Mouse (Mus musculus) embryonic facial prominence, embryonic 11.5 days (tissue): ENCODE data around the gene Dhdds. TPM values are rescaled to one million over a fixed set of nuclear protein-coding genes. Genes with fewer than 3 reads are reported as not detected.

Experiments used
- polyA plus RNA-seq: library from polyadenylated mRNA; unstranded; fragments of >200 nt; fragmentation: Nextera tagmentation; extraction: Ambion mirVana; gene quantifications from 2 replicates; pipeline ENCODE4 v1.2.1, GENCODE M21; 2014

Dhdds gene
- polyA plus RNA-seq, 1 experiment from 2014 or later = 38.1 TPM

Other genes with a start within 250 kb of the Dhdds start
- 32.6 and 36.3 TPM in 2 replicates for gene Arid1a, start 244.1 kb downstream of the Dhdds start, polyA plus RNA-seq
- gene Rps6ka1, start 113.1 kb downstream of the Dhdds start, polyA plus RNA-seq = 34.9 and 39.1 TPM in 2 replicates
- 3,707 and 3,970 TPM in 2 replicates for gene Hmgn2, start 32.3 kb downstream of the Dhdds start, polyA plus RNA-seq
- gene Lin28a, start 17.9 kb upstream of the Dhdds start, polyA plus RNA-seq = 0.49 and 2.2 TPM in 2 replicates
- not detected in 2 replicates for gene Zfp683, start 52.9 kb upstream of the Dhdds start, polyA plus RNA-seq
- 1.8 and 3.6 TPM in 2 replicates for gene Crybg2, start 59.9 kb upstream of the Dhdds start, polyA plus RNA-seq
- gene Cd52, start 94.2 kb upstream of the Dhdds start, polyA plus RNA-seq = 5.2 and 5.4 TPM in 2 replicates
- gene Ubxn11, start 101.7 kb upstream of the Dhdds start, polyA plus RNA-seq = 5.7 and 6.0 TPM in 2 replicates
- 316 TPM in 2 replicates for gene Sh3bgrl3, start 127.9 kb upstream of the Dhdds start, polyA plus RNA-seq
- 27.5 and 29.4 TPM in 2 replicates for gene Cep85, start 186.2 kb upstream of the Dhdds start, polyA plus RNA-seq
- gene Gm7534, start 202.1 kb upstream of the Dhdds start, polyA plus RNA-seq = 0.14 TPM in 2 replicates
- gene Catsper4, start 226.5 kb upstream of the Dhdds start, polyA plus RNA-seq = 0.14 TPM in 1 of 2 replicates, not detected in the other
- 0.93 and 1.1 TPM in 2 replicates for gene Cnksr1, start 237.5 kb upstream of the Dhdds start, polyA plus RNA-seq
- gene E130218I03Rik, start 242.7 kb upstream of the Dhdds start, polyA plus RNA-seq = 0.39 and 0.65 TPM in 2 replicates
- 16.5 and 18.3 TPM in 2 replicates for gene Zfp593, start 244.7 kb upstream of the Dhdds start, polyA plus RNA-seq
- gene Gm30191, start 246.0 kb upstream of the Dhdds start, polyA plus RNA-seq = not detected in 2 replicates